Mouse (Mus musculus) embryonic fibroblast, embryonic 13.5 days (primary cell): ENCODE data around the gene Atp2b1. TPM values are rescaled to one million over a fixed set of nuclear protein-coding genes. Genes with fewer than 3 reads are reported as not detected.
A peak's percentile ranks its signal among the peaks of the same experiment; 100 is the strongest.

Experiments used
- H3K27ac ChIP-seq: 2 replicates; pipeline ENCODE4 v1.5.1; 2012; ENCODE audit warnings: low read length, control low read depth, inconsistent platforms; ENCODE audit not compliant: insufficient read depth
- H3K4me1 ChIP-seq: 2 replicates; pipeline ENCODE4 v1.6.1; 2011; ENCODE audit warnings: low read length; ENCODE audit not compliant: control insufficient read depth, insufficient read depth
- H3K4me3 ChIP-seq: 2 replicates; pipeline ENCODE4 v1.5.1; 2011; ENCODE audit warnings: mild to moderate bottlenecking, control low read depth, low read length; ENCODE audit not compliant: insufficient read depth
- CTCF ChIP-seq: IDR thresholded peaks from 2 replicates; pipeline ENCODE4 v1.5.1; 2011; ENCODE audit warnings: mild to moderate bottlenecking, control low read depth, low read length, moderate library complexity, borderline replicate concordance; ENCODE audit not compliant: insufficient read depth
- POLR2A ChIP-seq: IDR thresholded peaks from 2 replicates; pipeline ENCODE4 v1.6.1; 2011; ENCODE audit warnings: low read depth, mild to moderate bottlenecking, control low read depth, low read length, moderate library complexity
- polyA plus RNA-seq: library from polyadenylated mRNA; stranded (reverse); fragments of >200 nt; gene quantifications from 2 replicates; pipeline ENCODE4 v1.2.4, GENCODE M21; 2011; ENCODE audit warnings: low read depth; ENCODE audit not compliant: missing spikeins, insufficient read length

Atp2b1 gene
- 93.0 and 99.5 TPM in 2 replicates for polyA plus RNA-seq

DNA sequence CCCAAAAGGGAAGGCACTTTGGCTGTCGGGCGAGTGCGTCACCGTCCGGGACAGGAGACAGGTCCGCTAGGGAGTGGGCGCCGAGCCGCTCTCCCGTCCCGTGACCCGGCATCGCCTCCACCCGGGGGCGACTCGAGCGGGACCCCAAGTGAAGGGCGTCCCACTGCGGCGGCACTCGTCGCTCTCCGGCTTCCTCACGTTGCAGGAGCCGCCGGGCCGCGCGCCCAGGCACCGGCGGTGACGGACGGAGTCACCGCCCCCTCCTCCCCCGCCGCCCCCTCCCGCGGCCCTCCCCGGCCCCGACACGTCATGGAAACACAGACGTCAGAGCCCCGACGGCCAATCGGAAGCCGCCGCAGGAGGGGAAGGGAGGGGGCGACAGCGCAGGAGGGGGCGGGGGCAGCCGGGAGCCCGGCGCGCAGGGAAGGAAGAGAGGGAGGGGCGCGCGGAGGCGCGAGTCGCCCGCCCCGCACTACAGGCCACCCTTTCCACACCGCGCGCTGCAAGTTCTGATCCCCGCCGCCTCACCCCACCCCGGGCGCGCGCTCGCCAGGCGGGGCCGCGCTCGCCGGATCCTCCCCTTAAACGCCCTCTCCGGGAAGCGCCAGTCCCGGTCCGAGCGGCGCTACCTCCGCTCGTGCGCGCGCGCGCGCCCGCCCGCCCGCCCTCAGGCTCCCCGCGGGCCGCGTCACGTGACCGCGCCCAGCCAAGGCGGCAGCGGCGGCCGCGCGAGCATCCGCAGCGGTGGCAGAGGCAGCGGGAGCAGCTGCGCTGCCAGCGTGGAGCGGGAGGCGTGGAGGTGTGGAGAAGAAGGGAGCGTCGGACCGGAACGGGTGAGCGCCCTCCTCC is at the start of gene Atp2b1:
Atp2b1 (plus strand) TSS at position 446 of the 849 bp plus-strand sequence.
- TF ChIP-seq POLR2A (peak; percentile 80), CTCF (no peak)
- Histone ChIP-seq H3K4me1 (peaks cover 3% of the 10 kb centered on the region; the same call in 1 of the 2 replicates), H3K27ac (peak within 1 kb of the TSS; percentile 94), H3K4me3 (peak within 1 kb of the TSS; percentile 97)

- no peak for TF ChIP-seq POLR2A
- no peak for TF ChIP-seq CTCF
- H3K27ac ChIP-seq: no peak overlapping the region
Measured at GRCm38 (mm10) chr10:98864851-98865250, 49.4 kb upstream of the Atp2b1 start.

GRCm38 (mm10) chr10:98866836-98867370 is 47.3 kb upstream of the Atp2b1 start:
- Histone ChIP-seq H3K4me3 (no peak overlapping the region), H3K27ac (no peak overlapping the region), H3K4me1 (no peaks in the 10 kb centered on the region)
- TF ChIP-seq POLR2A (no peak), CTCF (no peak)

More at GRCm38 (mm10) chr10:98864851-98865250, 49.4 kb upstream of the Atp2b1 start:
- Histone ChIP-seq H3K4me3 (no peak overlapping the region), H3K4me1 (no peaks in the 10 kb centered on the region)

GRCm38 (mm10) chr10:98868351-98868908 is 45.8 kb upstream of the Atp2b1 start:
- H3K27ac ChIP-seq: no peak overlapping the region
- H3K4me3 ChIP-seq: no peak overlapping the region
- TF ChIP-seq POLR2A (no peak), CTCF (no peak)
- no peaks in the 10 kb centered on the region for H3K4me1 ChIP-seq

- TF ChIP-seq CTCF (no peak), POLR2A (no peak)
- Histone ChIP-seq H3K27ac (no peak overlapping the region), H3K4me3 (no peak overlapping the region), H3K4me1 (no peaks in the 10 kb centered on the region)
Measured at GRCm38 (mm10) chr10:98877855-98878254, 36.4 kb upstream of the Atp2b1 start.

DNA sequence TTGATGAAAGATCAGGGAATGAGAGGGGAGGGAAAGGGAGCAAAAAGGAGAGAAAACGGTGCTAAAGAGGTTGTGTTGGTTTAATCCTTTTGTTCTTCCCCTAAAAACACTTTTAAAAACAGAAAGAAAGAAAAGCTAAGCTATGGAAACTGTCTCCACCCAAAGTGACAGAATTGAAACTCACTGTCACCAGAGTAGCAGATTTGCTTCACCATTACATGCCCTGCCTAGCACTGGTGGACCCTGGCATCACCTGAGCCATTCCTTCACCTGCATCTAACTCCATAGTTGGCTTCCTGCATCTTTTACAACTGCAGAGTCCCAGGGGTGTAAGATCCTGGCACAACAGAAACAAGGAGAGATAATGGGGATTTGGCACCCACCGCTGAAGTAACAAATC is 35.6 kb upstream of the Atp2b1 start:
- Histone ChIP-seq H3K4me1 (no peaks in the 10 kb centered on the region), H3K4me3 (no peak overlapping the region), H3K27ac (no peak overlapping the region)
- no peak for TF ChIP-seq CTCF
- no peak for TF ChIP-seq POLR2A

- TF ChIP-seq CTCF (no peak), POLR2A (no peak)
- H3K27ac ChIP-seq: no peak overlapping the region
- no peaks in the 10 kb centered on the region for H3K4me1 ChIP-seq
- H3K4me3 ChIP-seq: no peak overlapping the region
Measured at GRCm38 (mm10) chr10:98880057-98880456, 34.1 kb upstream of the Atp2b1 start.

DNA sequence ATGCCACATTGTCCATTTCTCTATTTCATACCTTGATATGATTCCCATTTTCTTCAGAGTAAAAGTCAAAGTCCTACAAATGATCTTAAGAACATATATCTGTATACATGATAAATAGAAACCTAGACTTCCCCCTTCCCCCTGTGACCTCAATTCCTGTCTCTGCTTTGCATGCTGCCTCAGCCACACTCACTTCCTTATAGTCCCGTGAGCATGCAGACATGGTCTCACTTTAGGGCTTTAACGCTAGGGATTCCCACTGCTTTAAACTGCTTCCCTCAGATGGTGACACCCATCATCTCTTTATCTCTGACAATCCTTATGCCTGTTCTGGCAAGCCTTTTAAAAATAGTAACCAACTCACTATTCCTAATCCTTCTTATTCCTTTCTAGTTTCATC is 33.5 kb upstream of the Atp2b1 start:
- no peak overlapping the region for H3K4me3 ChIP-seq
- TF ChIP-seq CTCF: no peak
- no peak for TF ChIP-seq POLR2A
- H3K27ac ChIP-seq: no peak overlapping the region
- H3K4me1 ChIP-seq: no peaks in the 10 kb centered on the region

GRCm38 (mm10) chr10:98881492-98881891 is 32.7 kb upstream of the Atp2b1 start:
- Histone ChIP-seq H3K4me1 (no peaks in the 10 kb centered on the region), H3K4me3 (no peak overlapping the region), H3K27ac (no peak overlapping the region)
- no peak for TF ChIP-seq CTCF
- TF ChIP-seq POLR2A: no peak

- TF ChIP-seq CTCF (no peak), POLR2A (no peak)
- H3K4me1 ChIP-seq: no peaks in the 10 kb centered on the region
- no peak overlapping the region for H3K4me3 ChIP-seq
- no peak overlapping the region for H3K27ac ChIP-seq
Measured at GRCm38 (mm10) chr10:98882587-98882986, 31.6 kb upstream of the Atp2b1 start.
